Mouse (Mus musculus) left cerebral cortex, postnatal 25 days (tissue): ENCODE results near the gene Rhbdd3. TPM values are rescaled to one million over a fixed set of nuclear protein-coding genes. Genes with fewer than 3 reads are reported as not detected.

Source experiments
- DNase-seq, 2 experiments: peaks; one replicate each; pipeline ENCODE4 v3.0.0; 2022; ENCODE audit warnings: low spot score in 2 of 2, mixed read lengths in 1 of 2
- intact Hi-C: fragments of 180-260 bp; cut with DNase I; formaldehyde crosslinking; loops from one replicate; pipeline ENCODE4 v1.15.1; 2025
- total RNA-seq, 2 experiments: library from RNA; stranded (reverse); gene quantifications; 2 replicates each; pipeline ENCODE4 v1.2.3; 2021

The Rhbdd3 gene
- total RNA-seq, 2 experiments from 2014 or later, result 20.9 to 21.0 TPM

DNA sequence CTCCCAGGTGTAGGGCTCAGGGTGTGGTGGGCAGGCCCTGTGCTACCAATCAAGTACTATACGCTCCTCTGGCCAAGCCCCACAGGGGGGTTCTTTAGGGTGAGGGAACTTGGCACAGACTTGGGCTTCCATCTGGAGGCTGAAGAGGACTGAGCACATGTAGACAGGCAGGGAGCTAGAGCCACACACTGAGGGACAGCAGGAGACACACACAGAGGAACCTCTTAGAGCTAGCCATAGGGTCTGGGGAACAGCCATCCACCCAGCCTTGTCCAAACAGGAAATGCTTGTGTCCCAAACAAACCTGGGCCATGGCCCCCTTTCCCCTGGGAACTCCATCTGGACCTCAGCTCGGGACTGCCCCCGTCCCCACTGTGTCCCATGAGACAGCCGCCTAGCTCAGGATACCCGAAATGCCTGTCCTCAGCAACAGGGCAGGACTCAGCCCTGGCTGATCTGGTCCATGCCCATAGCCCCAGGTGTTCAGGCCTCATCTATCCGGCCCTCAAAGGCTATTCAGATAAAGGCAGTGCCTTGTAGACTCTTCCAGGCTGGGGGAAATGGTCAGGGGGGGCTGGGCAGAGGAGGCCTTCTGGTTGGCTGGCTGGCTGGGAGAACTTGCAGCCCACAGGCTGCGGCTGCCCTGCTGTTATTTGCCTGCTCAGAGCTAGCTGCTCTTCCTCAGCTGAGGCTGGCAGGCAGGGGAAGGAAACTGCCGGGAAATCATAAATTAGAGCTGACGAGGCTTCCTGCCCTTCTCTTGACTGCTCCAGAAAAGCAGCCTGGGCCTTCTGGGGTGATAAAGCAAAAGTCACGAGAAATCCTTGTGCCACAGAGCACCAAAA is 56.5 kb downstream of the Rhbdd3 start:
- intact Hi-C loops, result loop anchor here (5.0 kb wide), 1 partner anchor 38 kb away; no protein-coding TSS in a partner anchor
- DNase-seq, result no peak

Other genes starting within 250 kb of the Rhbdd3 start
- 10 to 100 TPM; 76.2 to 76.5 TPM for gene Nf2, start 249.4 kb upstream of the Rhbdd3 start, total RNA-seq
- 10 to 100 TPM; 76.3 to 86.3 TPM for gene Nipsnap1, start 225.0 kb upstream of the Rhbdd3 start, total RNA-seq
- 10 to 100 TPM; 34.4 to 37.6 TPM for gene Thoc5, start 203.6 kb upstream of the Rhbdd3 start, total RNA-seq
- gene Nefh, start 150.9 kb upstream of the Rhbdd3 start, total RNA-seq, result 10 to 100 TPM; 41.3 to 44.4 TPM
- gene Ap1b1, start 112.1 kb upstream of the Rhbdd3 start, total RNA-seq, result 100 to 1,000 TPM; 149 to 152 TPM
- 10 to 100 TPM; 68.0 to 80.4 TPM for gene Rasl10a, start 40.8 kb upstream of the Rhbdd3 start, total RNA-seq
- gene Gas2l1, start 33.6 kb upstream of the Rhbdd3 start, total RNA-seq, result 10 to 100 TPM; 82.5 to 95.0 TPM
- 100 to 1,000 TPM; 259 to 301 TPM for gene Ewsr1, start 340 bp downstream of the Rhbdd3 start, total RNA-seq
- 10 to 100 TPM in 1 of 2 experiments, 1 to 10 TPM in 1; 9.7 to 11.8 TPM for gene Emid1, start 53.3 kb downstream of the Rhbdd3 start, total RNA-seq
- gene Kremen1, start 162.6 kb downstream of the Rhbdd3 start, total RNA-seq, result 10 to 100 TPM; 14.0 to 15.9 TPM